Mouse (Mus musculus): Measurements from ENCODE around the gene Tmsb4x.

Gene Tmsb4x

DNA sequence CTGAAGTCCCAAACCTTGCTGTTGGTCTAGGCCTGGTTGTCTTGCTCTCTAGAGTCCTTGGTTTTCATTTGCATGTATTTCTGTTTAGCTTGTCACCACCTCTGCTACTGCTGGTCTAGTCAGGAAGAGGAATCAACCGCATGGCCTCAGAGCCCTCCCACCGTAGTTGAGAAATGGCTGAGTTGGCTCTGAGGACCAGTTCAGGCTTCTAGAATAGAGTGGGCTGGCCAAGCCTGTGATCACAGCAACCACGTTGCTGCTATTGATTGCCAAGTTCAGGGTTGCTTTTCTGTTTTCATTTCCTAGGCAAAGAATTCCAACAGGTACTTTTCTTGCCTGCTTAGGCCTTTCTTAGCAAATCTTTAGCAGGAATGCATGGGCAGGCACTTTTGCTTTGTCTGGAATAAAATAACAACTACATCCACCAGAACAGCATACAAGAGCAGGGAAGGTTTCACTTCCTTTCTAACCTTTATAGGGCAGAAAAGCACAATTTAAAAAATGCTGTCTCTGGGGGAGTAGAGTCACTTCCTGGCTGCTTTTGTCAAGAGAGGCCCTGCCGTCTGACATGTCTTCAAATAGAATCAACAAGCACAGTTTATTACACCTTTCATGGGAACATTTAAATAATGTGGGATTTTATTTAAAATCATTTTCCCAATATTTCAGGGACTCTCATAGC is 29.0 kb downstream of the Tmsb4x start:
- DNase-seq: peak; percentile 39 to 45

DNA sequence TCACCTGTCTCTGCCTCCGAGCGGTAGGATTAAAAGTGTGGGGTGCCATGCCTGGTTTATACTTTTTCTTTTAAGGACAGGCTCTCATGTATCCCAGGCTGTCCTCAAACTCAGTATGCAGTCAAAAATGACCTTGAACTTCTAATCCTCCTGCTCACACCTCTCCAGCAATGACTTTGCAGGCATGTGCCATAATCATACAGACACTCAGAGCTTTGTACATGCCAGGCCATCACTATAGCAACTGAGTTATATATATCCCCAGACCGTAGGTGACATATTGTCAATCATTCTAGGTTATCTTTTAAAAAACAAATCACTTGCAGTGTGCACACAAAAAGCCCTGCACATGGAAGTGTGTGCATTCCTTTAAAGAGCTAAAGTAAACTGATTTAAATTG is 29.6 kb downstream of the Tmsb4x start:
- DNase-seq: no peak

DNA sequence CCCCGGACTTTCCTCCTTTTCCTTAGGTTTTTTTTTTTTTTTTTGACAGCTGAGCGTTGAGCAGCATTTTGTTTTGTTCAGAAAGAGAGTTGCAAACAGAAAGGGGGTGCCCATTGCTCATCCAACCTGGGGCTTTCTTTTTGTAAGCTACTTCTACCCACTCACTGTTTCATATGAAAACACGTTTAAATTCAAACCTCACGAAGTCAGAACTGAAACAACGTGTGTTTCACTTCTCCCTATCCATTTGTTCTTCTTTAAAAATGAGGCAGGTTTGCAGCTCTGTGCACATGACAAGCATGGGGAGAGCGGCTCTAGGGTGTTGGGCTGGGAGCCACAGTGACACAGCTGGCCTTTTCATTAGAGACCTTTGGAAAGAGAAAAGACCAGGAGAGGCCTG is 33.8 kb downstream of the Tmsb4x start:
- no peak for DNase-seq

DNA sequence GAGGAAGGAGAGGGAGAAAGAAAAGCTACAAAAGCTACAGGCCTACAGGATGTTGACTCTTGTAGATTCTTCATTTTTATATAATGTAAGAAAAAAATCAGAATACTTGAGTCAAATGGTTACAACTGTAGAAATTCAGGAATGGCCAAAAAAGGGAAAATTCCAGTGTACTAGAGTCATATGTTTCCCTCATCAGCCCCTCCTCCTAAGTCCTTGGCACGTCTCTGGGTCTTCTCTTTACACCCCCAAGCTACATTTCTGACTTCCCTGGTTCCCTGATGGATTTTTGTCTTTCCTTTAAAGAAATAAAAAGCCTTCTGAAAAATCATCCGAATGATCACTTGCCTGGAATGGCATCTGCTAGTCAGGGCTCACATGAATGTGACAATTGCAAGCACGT is 34.8 kb downstream of the Tmsb4x start:
- no peak for DNase-seq

DNA sequence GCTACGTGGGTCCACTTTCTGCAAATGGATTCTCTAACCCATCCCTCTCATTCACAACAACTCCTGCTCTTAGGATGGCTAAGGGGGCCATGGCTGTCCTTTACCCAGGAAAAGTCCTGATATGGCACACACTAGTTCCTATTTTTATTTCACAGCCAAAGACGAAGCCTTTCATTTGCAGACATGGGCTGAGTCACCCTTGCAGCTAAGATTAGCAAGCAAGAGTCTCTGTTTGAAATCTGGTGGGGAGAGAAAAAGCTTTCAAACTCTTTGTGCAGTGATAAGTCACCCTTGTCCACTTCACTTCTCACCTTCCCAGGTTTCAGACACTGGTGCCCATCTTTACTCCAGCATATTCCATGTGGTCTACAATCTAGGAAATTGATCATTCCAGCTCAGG is 36.9 kb downstream of the Tmsb4x start:
- no peak for DNase-seq

DNA sequence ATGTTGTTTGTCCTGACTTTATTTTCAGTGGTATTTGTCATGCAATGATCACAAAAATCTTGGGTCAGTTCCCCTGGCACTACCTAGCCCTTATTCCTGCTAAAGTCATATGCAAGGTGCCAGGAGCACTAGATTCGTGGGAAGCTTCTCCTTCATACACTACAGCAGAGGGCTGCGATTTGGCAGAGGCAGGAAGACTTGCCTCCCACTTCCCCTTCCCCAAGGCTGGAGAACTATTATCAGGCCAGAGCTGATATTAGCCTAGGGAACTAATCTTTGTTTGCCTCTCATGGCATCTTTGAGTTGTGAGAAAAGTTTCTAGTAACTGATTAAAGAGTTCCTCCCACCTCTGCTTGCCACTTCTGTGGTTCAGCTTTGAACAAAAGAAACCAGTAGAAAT is 37.8 kb downstream of the Tmsb4x start:
- DNase-seq: no peak

DNA sequence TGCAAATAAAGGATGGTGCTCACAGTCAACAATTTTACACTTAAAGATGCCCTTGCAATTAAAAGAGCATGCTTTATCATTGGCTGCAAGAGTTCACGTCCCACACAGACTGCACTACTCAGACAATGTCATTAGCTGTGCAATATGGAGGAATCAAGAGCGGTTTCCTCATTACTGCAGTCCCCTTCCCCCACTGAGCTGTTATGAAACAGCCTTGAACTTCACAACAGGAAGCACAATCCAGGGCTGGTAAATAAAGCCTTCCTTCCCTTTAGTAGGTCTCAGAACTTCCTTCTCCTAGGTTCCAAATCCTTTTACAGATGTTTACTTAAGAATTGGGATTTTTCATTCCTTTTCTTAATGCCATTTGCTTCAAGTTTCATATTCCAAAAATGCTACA is 41.8 kb downstream of the Tmsb4x start:
- peak; percentile 35 to 60 for DNase-seq

DNA sequence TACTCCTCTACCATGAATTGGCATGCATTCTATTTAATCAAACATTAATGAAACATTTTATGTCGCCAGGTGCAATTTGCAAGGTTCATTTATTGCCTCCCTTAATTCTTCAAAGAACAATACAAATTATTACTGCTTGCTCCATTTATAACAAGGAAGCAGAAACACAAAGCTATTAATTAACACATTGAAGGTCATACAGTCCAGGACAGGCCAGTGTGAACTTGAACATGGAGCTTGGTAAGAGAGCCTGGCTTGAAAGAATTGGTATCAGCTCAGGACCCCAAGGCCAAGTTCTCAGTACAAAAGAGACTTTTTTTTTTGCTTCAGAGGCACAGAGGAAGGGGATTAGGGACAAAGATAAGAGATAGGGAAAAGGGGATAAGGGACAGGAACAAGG is 43.1 kb downstream of the Tmsb4x start:
- no peak for DNase-seq

DNA sequence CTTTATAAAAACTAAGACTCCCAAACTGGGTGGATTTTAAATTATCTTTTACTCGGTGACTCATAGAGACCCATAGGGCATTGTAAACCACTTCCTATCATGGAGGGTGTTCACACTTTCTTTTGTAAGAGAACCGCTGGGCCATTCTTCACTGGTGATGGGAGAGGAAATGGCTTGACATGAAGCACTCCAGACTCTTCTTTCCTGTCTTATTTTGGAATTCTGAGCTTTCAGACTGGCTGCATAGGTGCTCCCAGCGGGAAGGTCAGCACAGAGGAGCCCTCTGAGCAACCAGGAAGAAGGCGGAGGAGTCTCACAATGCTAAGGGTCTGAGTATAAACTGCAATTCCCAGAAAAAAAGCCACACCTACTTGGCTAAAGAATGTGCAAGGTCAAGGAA is 51.4 kb downstream of the Tmsb4x start:
- DNase-seq: no peak

Data from lung, adult 18-20 months (tissue).